Mouse (Mus musculus) NIH3T3 (cell line): ENCODE results near the gene Unc45b.
"Not testable (repeated sequence)": the region's sequence is repeated elsewhere in the genome, so short reads cannot be mapped to it uniquely, and the experiment has no call there.

ENCODE experiments used
- DNase-seq: peaks from one replicate; pipeline ENCODE4 v3.0.0-alpha.2; 2012; ENCODE audit warnings: low read depth

The Unc45b gene

DNA sequence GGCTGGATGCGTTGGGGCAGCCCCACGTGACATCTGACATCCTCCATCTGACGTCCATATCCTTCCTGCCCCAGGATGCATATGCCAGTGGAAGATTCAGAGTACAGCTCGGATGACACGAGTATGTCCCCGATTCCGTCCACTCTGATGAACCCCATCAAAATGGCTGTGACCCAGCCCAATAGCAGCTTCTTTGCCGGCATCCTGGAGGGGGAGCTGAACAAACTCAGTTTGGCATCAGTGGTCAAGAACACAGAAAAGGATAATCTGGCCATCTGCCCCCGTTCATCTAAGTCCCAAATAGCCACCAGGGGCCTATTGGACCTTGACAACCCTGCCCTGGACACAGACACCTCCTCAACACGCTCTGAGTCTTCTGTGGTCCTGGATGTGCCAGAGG lies 12.9 kb upstream of the Unc45b start:
- no peak for DNase-seq

DNA sequence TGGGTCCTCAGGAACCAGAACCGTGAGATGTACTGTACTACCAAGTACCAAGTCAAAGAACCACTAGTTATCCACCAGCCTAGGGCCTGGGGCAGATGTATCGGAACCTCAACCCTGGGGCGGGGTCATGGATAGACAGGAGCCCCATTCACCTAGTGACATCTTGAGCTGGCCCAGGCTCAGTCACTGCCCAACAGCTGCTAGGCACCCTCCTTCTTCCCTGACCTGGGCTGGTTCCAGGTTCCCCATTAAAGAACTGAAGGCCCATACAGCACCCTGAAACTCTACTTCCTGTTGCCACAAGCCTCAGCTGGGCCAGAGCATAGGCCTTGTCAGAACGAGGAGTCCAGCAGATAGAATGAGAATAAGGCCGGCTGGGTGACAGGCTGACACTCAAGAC lies 10.6 kb upstream of the Unc45b start:
- DNase-seq = no peak

DNA sequence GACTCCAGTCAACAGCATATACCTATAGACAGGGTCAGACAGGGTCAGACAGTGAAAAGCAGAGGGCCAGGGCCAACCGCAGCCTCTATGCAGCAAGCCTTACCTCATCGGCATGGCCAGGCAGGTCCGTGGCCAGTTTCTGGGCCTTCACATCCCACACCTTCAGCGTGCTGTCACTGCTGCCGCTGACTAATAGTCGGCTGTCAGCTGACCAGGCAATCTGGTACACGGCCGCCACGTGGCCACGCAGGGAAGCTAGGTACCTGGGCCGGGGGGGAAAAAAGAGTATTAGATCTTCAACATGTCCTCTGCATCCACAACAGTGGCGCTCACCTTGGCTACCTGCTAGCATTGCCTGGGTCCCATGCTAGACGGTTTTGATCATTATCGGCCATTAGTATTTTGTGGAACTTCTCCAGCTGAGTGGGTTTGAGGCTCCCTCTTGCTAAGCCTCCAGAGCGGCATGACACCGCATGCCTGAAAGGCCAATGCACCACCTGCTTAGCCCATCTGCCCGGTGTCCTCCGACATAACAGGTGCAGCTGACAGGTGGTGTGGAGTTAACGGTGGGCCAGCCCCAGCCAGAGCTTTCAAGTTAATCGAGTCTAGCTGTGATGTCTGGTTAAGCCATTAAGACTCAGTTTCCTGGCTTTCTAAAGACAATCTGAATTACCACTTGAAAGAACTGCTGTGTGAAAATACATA lies 8.6 kb upstream of the Unc45b start:
- no peak for DNase-seq

DNA sequence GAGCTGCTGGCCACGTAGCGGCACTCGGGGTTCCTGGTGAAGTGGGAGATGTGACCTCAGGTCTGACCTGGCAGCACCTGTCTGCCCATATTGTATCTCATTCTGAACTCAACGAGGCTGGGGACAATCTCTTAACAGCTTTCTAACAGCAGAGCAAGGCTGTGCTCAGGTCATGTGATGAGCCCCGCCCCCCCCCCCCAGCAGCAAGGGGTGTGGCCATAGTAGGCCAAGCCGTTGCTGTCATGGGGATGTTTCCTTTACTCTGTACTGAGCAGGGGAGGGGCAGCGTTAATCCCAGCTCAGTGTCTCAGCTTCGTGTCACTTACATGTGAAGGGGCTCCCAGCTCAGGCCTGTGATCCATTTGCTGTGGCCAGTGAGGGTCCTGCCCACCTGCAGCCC lies 5.4 kb upstream of the Unc45b start:
- no peak for DNase-seq

DNA sequence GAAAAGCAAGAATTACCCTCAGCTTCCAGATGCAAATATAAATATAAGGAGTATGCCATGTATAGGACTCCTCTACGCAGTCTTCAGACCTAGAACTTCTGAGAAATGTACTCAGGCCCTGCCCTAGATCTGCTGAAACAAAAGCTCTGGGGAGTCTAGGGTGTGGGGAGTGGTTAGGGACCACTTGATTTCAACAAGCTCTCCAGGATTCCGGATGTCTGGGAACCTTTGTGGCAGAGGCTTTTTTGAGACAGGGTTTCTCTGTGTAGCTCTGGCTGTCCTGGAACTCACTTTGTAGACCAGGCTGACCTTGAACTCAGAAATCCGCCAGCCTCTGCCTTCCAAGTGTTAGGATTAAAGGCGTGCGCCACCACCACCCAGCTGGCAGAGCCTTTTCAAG lies 4.5 kb upstream of the Unc45b start:
- DNase-seq = no peak

DNA sequence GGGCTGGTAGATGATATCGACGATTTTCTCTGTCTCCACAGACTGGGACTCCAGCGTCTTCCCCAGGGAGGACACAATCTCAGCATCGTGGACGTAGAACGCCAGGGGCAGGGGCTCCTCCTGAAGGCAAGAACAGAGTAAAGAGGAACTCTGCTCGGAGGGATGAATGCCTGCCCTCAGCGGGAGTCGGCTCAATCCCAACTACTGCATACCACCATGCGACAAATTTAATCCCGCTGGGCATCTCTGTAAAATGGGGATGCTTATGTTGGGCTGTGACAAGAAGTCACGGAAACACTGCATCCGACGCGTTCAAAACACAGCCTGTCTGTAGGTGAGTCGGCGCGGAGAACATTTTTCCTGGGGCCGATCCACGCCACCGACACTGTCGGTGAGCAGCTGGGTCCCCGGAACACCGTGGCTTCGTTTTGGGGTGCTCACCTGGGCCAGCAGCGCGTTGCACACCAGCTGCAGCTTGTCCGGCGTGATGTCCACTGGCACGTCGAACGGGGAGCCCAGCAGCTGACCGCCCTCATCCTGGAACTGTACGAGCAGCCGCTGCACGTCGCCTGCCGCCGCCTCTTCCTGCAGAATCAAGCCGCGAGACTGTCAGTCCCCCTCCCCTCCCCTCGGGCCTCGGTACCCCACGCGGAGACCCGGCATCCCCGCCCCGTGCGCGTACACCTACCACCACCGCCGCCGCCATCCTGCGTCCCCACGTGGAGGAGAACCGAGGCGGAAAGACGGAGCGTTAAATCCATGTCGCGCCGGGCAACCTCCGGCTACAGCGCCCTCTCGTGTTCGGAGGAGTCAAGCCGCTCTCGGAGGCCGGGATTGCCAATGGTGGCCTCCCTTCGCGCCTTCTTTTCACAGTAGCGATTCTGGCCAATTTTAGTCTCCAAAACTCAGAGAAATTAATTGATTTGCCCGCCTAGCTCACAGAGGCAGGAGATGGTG lies 2.4 kb upstream of the Unc45b start, which contains the start of gene Nle1:
Gene Nle1, minus strand, starts transcription at position 761 of the 957 bp plus-strand sequence.
- peak; percentile 95 for DNase-seq

DNA sequence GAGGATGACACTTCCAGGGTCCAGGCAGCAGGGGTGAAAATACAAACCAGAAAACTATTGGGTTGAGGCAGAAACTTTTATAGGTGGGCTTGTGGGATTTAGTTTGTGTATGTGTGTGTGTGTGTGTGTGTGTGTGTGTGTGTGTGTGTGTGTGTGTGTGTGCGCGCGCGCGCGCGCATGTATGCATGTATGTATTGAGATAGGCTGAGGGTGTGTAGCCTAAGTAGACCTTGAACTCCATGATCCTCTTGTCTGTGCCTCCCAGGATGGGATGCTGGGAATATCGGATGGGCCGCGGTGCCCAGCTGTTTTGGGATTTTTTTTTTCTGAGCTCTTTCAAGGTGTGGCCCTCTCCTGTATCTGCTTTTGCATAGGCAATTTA lies 1.8 kb upstream of the Unc45b start:
- DNase-seq = peak; percentile 23

DNA sequence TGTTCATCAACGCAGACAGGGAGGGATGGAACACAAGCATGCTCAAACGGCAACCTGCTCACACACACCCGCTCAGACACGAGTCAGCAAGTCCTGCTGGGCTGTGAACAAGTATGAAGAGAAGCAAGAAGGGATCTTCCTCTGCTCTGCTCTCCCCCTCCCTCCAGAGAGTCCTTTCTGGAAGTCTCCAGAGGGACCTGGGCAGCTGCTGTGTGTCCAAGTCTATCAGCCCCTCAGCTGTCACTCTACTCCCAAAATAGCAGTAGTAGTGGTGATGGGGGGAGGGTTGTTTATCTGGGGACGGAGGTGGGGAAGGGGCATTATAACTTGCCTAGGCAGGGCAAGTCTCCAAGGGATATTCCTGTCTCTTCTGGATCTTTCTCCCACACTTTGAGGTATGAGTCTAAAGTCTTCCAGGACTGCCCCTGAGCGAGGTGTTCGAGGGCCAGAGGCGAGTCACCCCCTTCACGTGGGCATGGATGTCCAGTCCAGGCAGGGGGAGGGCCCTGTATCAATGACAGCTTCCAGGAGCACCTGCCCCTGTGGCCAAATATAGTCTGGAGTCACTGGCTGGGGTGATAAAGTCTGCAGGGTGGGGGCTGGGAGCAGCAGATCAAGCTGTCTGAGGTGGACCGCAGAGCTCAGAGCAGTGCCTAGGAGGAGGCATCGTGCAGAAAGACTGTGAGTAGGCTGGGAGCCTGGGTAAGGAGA lies 484 bp downstream of the Unc45b start:
- no peak for DNase-seq

DNA sequence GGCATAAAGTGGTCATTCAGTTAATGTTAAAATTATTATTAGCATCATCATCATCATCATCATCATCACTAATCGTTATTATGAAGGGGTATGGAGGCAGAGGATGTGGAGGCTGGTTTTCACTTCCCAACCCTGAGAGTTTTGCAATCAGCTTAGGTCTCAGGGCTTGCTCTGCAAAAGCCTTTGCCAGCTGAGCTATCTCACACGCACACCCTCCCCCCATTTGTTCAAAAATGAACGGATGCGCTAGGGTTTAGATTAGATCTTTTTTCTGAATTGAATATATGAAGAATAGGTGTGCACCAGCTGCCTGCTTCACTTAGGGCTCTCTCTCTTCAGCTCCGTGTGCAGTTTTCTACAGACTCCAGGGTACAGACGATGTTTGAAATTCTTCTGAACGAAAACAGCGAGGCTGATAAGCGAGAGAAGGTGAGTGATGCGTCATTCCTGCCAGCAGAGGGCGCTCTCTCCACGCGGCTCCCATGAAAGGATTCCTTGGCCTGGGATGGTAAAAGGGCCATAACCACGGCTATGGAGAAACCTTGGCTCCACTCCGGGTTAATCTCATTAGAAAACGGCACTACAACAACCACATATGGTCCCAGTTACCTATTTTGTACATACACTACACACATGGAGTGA lies 4.5 kb downstream of the Unc45b start:
- DNase-seq = peak; percentile 87

DNA sequence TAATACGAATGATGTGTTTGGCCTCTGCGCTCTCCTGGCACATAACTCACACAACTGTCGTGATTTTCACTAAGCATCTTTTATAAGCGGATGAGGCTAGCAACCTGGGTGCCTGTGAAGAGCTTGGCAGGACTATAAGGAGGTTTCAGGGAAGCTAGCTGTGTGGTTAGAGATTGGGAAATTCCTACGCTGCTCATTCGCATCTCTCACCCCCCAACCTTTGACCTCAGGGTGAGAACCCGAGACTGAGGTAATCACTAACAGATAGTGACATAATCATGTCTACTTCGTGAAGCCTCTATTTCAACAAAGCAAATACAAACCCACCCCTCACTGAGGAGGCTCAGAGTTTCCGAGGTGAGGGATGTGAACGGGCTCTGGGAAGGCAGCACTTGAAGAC lies 10.4 kb downstream of the Unc45b start:
- peak; percentile 26 for DNase-seq

DNA sequence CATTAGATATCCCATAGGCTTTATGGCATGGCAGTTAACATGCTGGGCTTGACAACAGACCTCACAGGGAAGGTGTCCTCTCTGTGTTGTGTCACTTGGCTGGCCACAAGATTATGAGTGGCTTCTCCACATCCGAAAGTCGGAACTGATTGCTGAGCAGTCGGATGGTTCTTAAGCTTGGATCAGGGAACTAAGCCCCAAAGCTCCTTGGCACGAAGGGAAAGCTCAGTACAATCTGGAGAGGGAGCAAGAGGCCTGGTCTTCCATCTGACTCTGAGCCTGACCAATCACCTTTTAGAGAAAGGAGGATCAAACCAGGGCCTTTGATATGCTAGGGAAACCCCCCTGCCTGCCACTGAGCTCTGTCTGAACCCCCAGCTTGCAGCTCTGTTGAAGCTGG lies 11.3 kb downstream of the Unc45b start:
- DNase-seq = no peak

DNA sequence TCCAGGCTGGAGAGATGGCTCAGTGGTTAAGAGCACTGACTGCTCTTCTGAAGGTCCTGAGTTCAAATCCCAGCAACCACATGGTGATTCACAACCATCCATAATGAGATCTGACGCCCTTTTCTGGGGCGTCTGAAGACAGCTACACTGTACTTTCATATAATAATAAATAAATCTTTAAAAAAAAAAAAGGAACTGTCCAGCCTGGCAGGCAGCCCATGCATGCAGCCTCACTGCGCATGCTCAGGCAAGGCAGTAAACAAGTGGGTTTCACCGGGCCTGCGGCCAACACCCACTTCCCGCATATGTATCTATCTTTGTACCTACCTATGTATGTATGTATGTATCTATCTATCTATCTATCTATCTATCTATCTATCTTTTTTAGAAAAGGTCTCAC lies 13.6 kb downstream of the Unc45b start:
- not testable (repeated sequence) for DNase-seq

DNA sequence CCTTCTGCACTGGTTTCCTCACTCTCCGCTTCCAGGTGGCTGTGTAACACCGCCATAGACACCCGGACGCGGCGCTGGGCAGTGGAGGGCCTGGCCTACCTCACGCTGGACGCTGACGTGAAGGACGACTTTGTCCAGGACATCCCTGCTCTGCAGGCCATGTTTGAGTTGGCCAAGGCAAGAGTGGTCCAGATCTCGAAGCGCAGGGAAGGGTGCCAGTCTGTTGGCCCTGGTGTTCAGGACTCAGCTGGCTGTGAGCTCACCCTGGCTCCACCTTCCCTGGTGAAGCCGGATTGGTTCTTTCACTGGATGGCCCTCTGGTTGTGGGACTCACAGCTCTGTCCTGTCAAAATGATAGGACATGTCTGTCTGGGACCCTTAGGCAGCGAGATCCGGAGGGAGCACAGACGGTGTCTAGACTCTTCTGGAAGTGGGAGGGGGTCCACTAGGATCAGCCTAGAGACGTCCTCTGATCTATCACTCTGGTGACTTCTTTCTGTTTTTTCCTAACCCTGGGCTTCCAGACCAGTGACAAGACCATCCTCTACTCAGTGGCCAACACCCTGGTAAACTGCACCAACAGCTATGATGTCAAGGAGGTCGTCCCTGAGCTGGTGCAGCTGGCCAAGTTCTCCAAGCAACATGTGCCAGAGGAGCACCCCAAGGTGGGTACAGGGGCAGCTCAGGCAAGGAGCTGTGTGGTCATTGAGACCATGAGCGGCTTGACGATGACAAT lies 18.7 kb downstream of the Unc45b start:
- no peak for DNase-seq

DNA sequence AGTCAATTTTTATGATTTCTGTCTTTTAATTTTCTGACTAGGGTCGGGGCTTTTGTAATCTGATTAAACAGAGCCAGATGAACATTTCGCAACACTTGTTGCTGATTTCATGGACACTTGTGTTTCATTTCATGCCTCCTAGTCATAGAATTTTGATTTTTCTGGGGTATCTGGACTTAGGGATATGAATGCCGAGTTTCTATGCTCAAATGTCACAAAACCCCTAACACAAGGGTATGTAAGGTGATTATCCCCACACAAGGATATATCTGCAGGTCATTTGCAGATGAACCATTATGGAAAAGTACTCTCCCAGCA lies 19.2 kb downstream of the Unc45b start:
- DNase-seq = no peak

DNA sequence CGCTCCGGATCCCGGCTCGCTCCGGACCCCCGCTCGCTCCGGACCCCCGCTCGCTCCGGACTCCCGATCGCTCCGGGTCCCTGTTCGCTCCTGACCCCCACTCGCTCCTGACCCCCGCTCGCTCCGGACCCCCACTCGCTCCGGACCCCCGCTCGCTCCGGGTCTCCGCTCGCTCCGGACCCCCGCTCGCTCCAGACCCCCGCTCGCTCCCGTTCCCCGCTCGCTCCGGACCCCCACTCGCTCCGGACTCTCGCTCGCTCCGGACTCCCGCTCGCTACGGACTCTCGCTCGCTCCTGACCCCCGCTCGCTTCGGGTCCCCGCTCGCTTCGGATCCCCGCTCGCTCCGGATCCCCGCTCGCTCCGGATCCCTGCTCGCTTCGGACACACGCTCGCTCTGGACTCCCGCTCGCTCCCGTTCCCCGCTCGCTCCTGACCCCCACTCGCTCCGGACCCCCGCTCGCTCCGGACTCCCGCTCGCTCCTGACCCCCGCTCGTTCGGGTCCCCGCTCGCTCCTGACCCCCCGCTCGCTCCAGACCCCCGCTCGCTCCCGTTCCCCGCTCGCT lies 20.1 kb downstream of the Unc45b start:
- not testable (repeated sequence) for DNase-seq

DNA sequence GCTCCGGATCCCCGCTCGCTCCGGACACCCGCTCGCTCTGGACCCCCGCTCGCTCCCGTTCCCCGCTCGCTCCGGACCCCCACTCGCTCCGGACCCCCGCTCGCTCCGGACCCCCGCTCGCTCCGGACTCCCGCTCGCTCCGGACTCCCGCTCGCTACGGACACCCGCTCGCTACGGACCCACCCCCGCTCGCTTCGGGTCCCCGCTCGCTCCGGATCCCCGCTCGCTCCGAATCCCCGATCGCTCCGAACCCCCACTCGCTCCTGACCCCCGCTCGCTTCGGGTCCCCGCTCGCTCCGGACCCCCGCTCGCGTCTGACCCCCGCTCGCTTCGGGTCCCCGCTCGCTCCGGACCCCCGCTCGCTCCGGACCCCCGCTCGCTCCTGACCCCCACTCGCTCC lies 20.8 kb downstream of the Unc45b start:
- not testable (repeated sequence) for DNase-seq

DNA sequence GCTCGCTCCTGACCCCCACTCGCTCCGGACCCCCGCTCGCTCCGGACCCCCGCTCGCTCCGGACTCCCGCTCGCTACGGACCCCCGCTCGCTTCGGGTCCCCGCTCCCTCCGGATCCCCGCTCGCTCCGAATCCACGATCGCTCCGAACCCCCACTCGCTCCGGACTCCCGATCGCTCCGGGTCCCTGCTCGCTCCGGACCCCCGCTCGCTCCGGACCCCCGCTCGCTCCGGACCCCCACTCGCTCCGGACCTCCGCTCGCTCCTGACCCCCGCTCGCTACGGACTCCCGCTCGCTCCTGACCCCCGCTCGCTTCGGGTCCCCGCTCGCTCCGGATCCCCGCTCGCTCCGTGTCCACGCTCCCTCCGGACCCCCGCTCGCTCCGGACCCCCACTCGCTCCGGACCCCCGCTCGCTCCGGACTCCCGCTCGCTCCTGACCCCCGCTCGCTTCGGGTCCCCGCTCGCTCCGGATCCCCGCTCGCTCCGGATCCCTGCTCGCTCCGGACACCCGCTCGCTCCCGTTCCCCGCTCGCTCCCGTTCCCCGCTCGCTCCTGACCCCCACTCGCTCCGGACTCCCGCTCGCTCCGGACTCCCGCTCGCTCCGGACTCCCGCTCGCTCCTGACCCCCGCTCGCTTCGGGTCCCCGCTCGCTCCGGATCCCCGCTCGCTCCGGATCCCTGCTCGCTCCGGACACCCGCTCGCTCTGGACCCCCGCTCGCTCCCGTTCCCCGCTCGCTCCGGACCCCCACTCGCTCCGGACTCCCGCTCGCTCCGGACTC lies 21.5 kb downstream of the Unc45b start:
- not testable (repeated sequence) for DNase-seq

DNA sequence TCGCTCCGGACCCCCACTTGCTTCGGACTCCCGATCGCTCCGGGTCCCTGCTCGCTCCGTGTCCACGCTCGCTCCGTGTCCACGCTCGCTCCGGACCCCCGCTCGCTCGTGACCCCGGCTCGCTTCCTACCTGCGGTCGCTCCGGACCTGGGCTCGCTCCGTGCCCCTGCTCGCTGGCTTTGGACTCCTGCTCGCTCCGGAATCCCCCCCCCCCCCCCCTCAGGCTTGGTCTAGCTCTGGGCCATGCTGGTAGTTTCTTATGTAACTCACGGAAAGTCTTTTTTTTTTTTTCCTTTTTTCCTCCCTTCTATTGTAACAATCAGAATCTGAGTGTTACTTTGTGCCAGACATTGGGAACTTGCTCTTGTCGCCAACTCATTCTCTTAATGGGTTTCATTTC lies 22.8 kb downstream of the Unc45b start:
- no peak for DNase-seq

DNA sequence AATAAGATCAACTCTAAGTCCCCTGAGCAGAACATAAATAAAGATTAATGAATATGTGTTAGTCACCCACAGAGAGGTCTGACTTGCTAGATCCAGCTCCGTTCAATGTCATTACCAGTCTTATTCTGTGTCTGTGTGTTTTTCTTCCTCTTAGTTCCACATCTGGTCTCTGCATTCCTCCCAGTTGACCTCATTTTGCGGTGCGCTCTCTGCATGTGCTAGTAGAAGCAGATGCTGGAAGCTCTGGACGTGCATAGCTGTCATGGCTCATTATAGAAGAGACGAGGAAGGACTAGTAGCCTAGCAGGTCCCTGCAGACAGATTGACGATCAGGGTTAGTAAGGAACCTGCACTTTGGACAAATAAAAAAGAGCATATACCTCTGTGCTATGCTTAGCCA lies 33.0 kb downstream of the Unc45b start:
- peak; percentile 66 for DNase-seq

DNA sequence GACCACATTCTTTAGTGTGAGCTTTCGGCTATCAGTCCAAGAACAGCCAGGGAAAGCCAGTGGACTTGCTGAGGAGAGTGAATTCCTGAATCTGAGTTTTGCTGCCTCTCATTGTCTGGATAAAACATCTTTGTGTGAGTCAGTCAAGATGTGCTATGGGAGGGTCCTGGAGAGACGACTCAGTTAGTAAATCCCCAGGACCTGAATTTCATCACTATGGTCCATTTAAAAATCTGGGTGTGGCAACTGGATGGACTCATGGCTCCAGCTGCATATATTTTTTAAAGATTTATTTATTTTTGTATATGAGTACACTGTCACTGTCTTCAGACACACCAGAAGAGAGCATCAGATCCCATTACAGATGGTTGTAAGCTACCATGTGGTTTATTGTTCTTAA lies 35.3 kb downstream of the Unc45b start:
- peak; percentile 45 for DNase-seq
